Mouse (Mus musculus): Measurements from ENCODE around the gene Tesk1.

- TF ChIP-seq CTCF (conservative IDR thresholded peaks at IDR 0.05; ENCODE audit: low read length) = no peak
- no peak for TF ChIP-seq POU5F1 (IDR thresholded peaks at IDR 0.05; ENCODE audit: borderline replicate concordance, low read length)
- TF ChIP-seq NANOG (IDR thresholded peaks at IDR 0.05; ENCODE audit: borderline replicate concordance, low read length) = no peak
These were observed 27.0 kb upstream of the Tesk1 start for GRCm38 (mm10) chr4:43414761-43415160.
